Mouse (Mus musculus) limb, embryonic 13.5 days (tissue): ENCODE data around the gene Olfr698. TPM values are rescaled to one million over a fixed set of nuclear protein-coding genes. Genes with fewer than 3 reads are reported as not detected.
"Not testable (repeated sequence)": the region's sequence is repeated elsewhere in the genome, so short reads cannot be mapped to it uniquely, and the experiment has no call there.

Source experiments
- ATAC-seq: fragments of 200-750 bp; cut with Nextera tagmentation; 2 replicates; pipeline ENCODE4 v1.8.0; 2017; ENCODE audit warnings: low read depth, moderate number of reproducible peaks, moderate TSS enrichment; ENCODE audit not compliant: low FRiP score
- H3K27ac ChIP-seq: fragments of 300-500 bp; sonication (generic); 2 replicates; pipeline ENCODE4 v1.5.1; 2015; ENCODE audit warnings: inconsistent platforms, mild to moderate bottlenecking, moderate library complexity
- H3K27me3 ChIP-seq: fragments of 300-500 bp; sonication (generic); 2 replicates; pipeline ENCODE4 v1.6.1; 2015; ENCODE audit warnings: mild to moderate bottlenecking, inconsistent platforms
- H3K36me3 ChIP-seq: fragments of 300-500 bp; sonication (generic); 2 replicates; pipeline ENCODE4 v1.6.1; 2015; ENCODE audit warnings: inconsistent platforms, mild to moderate bottlenecking, moderate library complexity
- H3K4me1 ChIP-seq: fragments of 300-500 bp; sonication (generic); 2 replicates; pipeline ENCODE4 v1.6.1; 2015; ENCODE audit warnings: inconsistent platforms
- H3K4me2 ChIP-seq: fragments of 300-500 bp; sonication (generic); replicated peaks from 2 replicates; pipeline ENCODE4 v1.6.1; 2015; ENCODE audit warnings: inconsistent platforms, mild to moderate bottlenecking, moderate library complexity
- H3K4me3 ChIP-seq: fragments of 300-500 bp; sonication (generic); 2 replicates; pipeline ENCODE4 v1.5.1; 2015; ENCODE audit warnings: moderate library complexity, mild to moderate bottlenecking, inconsistent platforms
- H3K9ac ChIP-seq: fragments of 300-500 bp; sonication (generic); 2 replicates; pipeline ENCODE4 v1.6.1; 2015; ENCODE audit warnings: mild to moderate bottlenecking, inconsistent platforms
- H3K9me3 ChIP-seq: fragments of 300-500 bp; sonication (generic); 2 replicates; pipeline ENCODE4 v1.6.1; 2016; ENCODE audit warnings: inconsistent platforms
- WGBS: fragments of 180-500 bp; shearing (Covaris S2); methylation state at CpG from one replicate; pipeline ENCODE4 v1.1.7; 2015; 5-methylcytosine and 5-hydroxymethylcytosine counted together
- polyA plus RNA-seq: library from polyadenylated mRNA; unstranded; fragments of >200 nt; fragmentation: Nextera tagmentation; extraction: Ambion mirVana; gene quantifications from 2 replicates; pipeline ENCODE4 v1.2.1, GENCODE M21; 2015

Gene Olfr698
- not detected in 2 replicates for polyA plus RNA-seq

DNA sequence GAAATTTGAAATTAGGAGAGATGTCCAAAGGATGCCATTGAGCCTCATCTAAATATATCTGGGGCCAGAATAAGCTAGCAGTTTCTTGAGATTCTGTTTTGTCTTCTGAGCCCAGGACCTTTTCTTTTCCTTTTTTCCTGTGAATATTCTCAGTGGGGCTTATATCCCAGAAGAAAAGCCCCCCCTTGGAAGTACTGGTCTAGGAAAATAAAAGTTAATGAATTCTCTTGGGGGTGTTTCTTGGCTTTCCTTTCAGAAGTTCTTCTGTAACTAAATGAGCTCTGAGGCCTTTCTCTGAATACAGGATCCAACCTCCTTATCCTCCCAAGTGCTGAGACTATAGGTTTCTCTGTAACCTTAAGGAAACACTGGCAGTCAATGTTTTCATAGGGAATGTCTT lies at the start of gene Olfr698:
Gene Olfr698 (minus strand): TSS at position 101 of the 400 bp plus-strand sequence.
- Histone ChIP-seq H3K9ac (no peak within 1 kb of the TSS), H3K4me2 (no peak within 1 kb of the TSS), H3K27ac (no peak within 1 kb of the TSS), H3K27me3 (no peaks in the 10 kb centered on the region), H3K36me3 (no peaks in the 10 kb centered on the region), H3K4me1 (no peaks in the 10 kb centered on the region), H3K9me3 (no peaks in the 10 kb centered on the region), H3K4me3 (no peak within 1 kb of the TSS)
- ATAC-seq = no peak

DNA sequence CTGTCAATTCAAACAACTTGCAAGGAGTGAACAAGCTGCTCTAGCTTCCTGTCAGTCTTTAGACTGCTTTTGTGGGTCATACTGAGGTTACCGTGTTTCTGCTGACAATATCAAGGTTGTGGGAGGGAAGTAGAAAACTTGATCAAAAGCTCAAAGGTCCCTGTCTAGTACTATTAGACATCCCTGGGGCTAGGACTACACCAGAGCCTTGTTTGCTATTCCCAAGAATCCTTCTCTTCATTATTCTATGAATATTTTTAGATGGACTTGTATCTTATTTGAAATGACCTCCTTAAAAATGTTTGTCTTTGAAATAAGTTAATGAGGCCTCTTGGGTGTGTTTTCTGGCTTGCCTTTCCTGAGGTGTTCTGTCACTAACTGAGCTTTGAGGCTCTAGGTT lies 37.9 kb upstream of the Olfr698 start, which contains the start of gene Olfr699:
Gene Olfr699 (minus strand): TSS at position 101 of the 400 bp plus-strand sequence.
- Histone ChIP-seq H3K36me3 (no peaks in the 10 kb centered on the region), H3K4me1 (no peaks in the 10 kb centered on the region), H3K27me3 (no peaks in the 10 kb centered on the region), H3K9me3 (no peaks in the 10 kb centered on the region), H3K4me2 (no peak within 1 kb of the TSS), H3K4me3 (no peak within 1 kb of the TSS), H3K27ac (no peak within 1 kb of the TSS), H3K9ac (no peak within 1 kb of the TSS)
- 75% methylated on average over 1 of the region's 1 CpGs for WGBS
- ATAC-seq = no peak

DNA sequence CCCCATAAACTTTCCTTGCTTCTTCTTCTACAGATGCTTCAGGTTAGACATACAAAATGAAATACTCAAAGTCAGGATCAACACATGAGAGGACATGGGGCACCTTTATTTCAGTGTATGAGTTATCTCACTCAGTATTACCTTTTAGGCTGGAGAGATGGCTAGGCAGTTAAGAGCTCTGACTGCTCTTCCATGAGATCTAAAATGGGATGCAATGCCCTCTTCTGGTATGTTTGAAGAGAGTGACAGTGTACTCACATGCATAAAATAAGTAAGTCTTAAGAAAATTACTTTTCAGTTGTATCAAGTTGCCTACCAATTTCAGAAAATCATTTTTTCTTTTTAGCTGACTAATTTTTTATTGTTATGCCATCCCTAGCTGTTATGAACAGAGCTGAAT lies 33.1 kb upstream of the Olfr698 start:
- no peaks in the 10 kb centered on the region for H3K27me3 ChIP-seq
- no peak overlapping the region for H3K9ac ChIP-seq
- no peak overlapping the region for H3K27ac ChIP-seq
- no peak overlapping the region for H3K4me2 ChIP-seq
- H3K36me3 ChIP-seq = no peaks in the 10 kb centered on the region
- H3K4me3 ChIP-seq = no peak overlapping the region
- ATAC-seq = no peak
- no peaks in the 10 kb centered on the region for H3K4me1 ChIP-seq
- no peaks in the 10 kb centered on the region for H3K9me3 ChIP-seq

DNA sequence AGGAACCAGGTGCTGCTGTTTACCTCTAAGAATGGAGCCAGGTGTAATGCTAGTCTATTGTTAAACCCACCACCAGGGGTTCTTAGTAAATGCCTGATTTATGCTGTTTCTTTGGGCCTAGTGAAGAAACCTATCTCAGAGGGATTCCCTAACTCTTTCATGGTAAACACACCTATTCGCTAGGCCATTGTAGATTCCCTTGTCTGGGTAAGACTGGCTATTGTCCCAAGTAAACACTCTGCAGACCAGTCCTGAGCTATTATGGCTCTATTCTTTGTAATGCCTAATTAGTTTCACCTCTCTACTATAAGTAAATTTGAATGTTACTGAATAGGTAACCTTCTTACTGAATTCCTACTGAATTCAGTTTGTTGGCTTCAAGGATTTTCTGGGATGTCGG lies 5.8 kb upstream of the Olfr698 start:
- not testable (repeated sequence) for H3K27me3 ChIP-seq, H3K9ac ChIP-seq, H3K9me3 ChIP-seq, ATAC-seq, H3K4me2 ChIP-seq, H3K27ac ChIP-seq, H3K36me3 ChIP-seq, H3K4me3 ChIP-seq, H3K4me1 ChIP-seq
- 87% methylated on average over 2 of the region's 2 CpGs for WGBS

DNA sequence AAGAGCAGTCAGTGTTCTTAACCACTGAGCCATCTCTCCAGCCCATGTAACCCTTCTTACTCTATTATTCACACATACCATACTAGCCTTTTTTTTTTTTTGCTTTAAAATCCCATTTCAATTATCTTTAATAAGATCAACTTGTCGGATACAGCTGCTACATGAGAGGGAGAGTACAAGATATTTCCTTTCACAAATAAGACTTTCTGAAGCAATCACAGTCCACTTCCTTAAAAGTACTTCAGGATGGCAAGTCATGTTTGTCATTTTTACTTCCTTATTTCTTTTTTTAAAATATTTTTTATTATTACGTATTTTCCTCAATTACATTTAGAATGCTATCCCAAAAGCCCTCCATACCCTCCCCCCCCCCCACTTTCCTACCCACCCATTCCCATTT lies 3.6 kb upstream of the Olfr698 start:
- Histone ChIP-seq H3K9ac (no peak overlapping the region), H3K27me3 (no peaks in the 10 kb centered on the region), H3K36me3 (no peaks in the 10 kb centered on the region), H3K4me1 (no peaks in the 10 kb centered on the region), H3K4me2 (no peak overlapping the region), H3K27ac (no peak overlapping the region), H3K9me3 (peaks cover 4% of the 10 kb centered on the region; the same call in 1 of the 2 replicates), H3K4me3 (no peak overlapping the region)
- WGBS = 90% methylated on average over 2 of the region's 2 CpGs
- ATAC-seq = no peak

DNA sequence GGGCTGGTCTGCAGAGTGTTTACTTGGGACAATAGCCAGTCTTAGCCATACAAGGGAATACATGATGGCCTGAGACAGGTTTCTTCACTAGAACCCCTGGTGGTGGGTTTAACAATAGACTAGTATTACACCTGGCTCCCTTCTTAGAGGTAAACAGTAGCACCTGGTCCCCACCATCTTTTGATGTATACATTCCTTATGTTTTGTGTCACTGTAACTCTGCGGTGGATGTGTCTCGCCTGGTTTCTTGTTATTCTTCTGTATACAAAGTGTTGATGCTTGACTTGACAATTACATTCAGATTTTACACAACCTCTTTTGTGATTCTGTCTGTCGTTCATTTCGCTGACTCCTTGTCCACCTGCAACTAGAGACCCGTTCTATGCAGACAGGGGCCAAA lies 9.4 kb downstream of the Olfr698 start:
- Histone ChIP-seq H3K9ac (no peak overlapping the region), H3K4me3 (no peak overlapping the region), H3K36me3 (no peaks in the 10 kb centered on the region), H3K27me3 (no peaks in the 10 kb centered on the region), H3K9me3 (no peaks in the 10 kb centered on the region), H3K4me2 (no peak overlapping the region), H3K27ac (no peak overlapping the region), H3K4me1 (no peaks in the 10 kb centered on the region)
- 85% methylated on average over 5 of the region's 5 CpGs for WGBS
- ATAC-seq = no peak

DNA sequence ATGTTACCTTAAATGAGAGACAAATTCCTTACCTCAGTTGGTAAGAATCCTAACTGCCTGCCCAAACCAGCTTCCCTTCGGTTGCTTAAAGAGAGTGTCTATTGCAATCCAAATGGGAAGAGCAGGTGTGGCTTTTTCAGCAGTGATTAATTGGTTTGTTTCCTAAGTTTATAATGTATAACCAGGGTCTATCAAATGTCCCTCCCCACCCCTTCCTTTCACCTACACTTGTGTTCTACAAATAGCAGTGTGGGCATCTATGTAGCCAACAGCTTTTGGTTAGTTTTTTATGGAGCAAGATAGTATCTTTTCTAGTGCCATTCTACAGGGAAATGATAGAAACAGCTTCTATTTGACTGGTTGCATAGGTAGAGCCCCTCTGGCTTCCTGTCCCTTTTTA lies 12.9 kb downstream of the Olfr698 start, which contains the start of gene Olfr697:
Gene Olfr697 (minus strand): TSS at position 101 of the 400 bp plus-strand sequence.
- Histone ChIP-seq H3K9ac (no peak within 1 kb of the TSS), H3K4me2 (no peak within 1 kb of the TSS), H3K27ac (no peak within 1 kb of the TSS), H3K4me1 (no peaks in the 10 kb centered on the region), H3K4me3 (no peak within 1 kb of the TSS), H3K27me3 (no peaks in the 10 kb centered on the region), H3K36me3 (no peaks in the 10 kb centered on the region), H3K9me3 (no peaks in the 10 kb centered on the region)
- WGBS = 73% methylated on average over 1 of the region's 1 CpGs
- no peak for ATAC-seq

DNA sequence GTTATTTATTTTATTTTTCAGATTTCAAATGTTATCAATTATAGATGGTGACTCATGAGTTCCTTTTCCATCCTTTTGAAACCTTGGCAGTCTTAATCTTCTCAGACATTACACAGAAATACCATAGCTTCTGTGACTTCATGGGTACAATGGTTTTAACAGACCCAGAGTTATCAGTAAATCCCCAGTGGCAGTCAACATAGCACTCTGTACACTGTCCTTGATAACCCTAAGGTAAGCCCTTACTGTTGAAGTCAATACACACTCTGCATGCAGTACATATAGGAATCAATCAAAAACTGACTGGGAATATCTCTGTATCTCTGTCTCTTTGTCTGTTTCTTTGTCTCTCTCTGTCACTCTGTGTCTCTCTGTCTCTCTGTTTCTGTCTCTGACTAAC lies 18.2 kb downstream of the Olfr698 start:
- Histone ChIP-seq H3K4me1 (no peaks in the 10 kb centered on the region), H3K4me2 (no peak overlapping the region), H3K4me3 (no peak overlapping the region), H3K9me3 (no peaks in the 10 kb centered on the region; the same call in 1 of the 2 replicates), H3K27me3 (no peaks in the 10 kb centered on the region), H3K9ac (no peak overlapping the region), H3K27ac (no peak overlapping the region), H3K36me3 (no peaks in the 10 kb centered on the region)
- no peak for ATAC-seq

DNA sequence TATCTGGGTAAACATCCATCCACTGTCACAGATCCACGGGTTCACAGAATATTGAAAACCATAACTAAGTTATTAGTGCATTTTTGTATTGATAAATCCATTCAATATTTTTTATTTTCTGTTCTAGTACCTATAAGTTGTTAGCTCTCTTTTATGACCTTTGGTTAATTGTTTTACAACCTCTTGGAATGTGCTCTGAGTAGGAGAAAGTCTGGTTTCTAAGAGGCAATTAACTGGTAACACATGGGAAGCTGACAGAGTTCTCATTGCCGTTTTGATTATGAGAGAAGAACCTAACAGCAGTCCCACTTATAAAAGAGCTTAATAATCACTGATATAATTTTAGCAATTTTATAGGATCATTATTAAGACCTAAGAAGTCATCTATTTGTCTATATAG lies 21.5 kb downstream of the Olfr698 start:
- ATAC-seq = no peak

DNA sequence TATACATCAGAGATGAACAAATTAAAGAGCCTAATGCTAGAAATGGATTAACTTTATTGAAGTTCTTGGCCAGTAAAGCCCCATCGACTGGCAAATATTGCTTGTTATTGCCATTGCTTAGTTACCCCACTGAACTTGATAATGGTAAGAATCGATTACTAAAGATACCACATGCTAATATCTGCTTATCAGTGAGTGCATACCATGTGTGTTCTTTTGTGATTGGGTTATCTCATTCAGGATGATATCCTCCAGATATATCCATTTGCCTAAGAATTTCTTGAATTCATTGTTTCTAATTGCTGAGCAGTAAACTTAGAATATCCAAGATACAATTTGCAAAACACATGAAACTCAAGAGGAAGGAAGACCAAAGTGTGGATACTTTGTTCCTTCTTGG lies 29.5 kb downstream of the Olfr698 start:
- H3K9me3 ChIP-seq, H3K36me3 ChIP-seq, H3K4me1 ChIP-seq, H3K27ac ChIP-seq, H3K9ac ChIP-seq, H3K4me3 ChIP-seq, H3K4me2 ChIP-seq, ATAC-seq, H3K27me3 ChIP-seq: not testable (repeated sequence)
- 89% methylated on average over 2 of the region's 2 CpGs for WGBS

More for the DNA sequence above, 21.5 kb downstream of the Olfr698 start:
- WGBS = 27% methylated on average over 2 of the region's 2 CpGs
- no peak overlapping the region for H3K4me2 ChIP-seq
- no peaks in the 10 kb centered on the region; the same call in 1 of the 2 replicates for H3K9me3 ChIP-seq
- H3K27me3 ChIP-seq = no peaks in the 10 kb centered on the region
- no peak overlapping the region for H3K4me3 ChIP-seq
- no peak overlapping the region for H3K27ac ChIP-seq
- H3K36me3 ChIP-seq = no peaks in the 10 kb centered on the region
- no peaks in the 10 kb centered on the region for H3K4me1 ChIP-seq
- H3K9ac ChIP-seq = no peak overlapping the region

DNA sequence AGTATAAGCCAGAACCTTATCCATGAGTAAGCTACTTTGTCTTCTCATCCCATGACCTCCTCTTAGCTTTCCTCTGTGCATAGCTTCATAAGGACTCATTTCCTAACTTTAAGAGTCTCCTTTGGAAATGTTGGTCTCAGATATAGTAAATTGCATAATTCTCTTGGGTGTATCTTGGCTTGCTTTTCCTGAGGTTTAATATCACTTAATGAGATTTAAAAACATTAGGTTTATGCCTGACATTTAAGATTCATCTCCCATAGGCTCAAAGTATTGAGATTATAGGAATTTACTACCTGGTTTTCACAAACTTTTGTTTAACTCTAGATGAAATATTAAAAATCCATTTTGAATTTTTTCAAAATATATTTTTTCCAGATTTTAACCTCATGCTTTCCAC lies 38.9 kb downstream of the Olfr698 start, which contains the start of gene Olfr695:
Gene Olfr695 (minus strand): TSS at position 101 of the 400 bp plus-strand sequence.
- Histone ChIP-seq H3K9ac (no peak within 1 kb of the TSS), H3K4me3 (no peak within 1 kb of the TSS), H3K4me2 (no peak within 1 kb of the TSS), H3K9me3 (no peaks in the 10 kb centered on the region), H3K4me1 (no peaks in the 10 kb centered on the region), H3K36me3 (no peaks in the 10 kb centered on the region), H3K27ac (no peak within 1 kb of the TSS), H3K27me3 (no peaks in the 10 kb centered on the region)
- no peak for ATAC-seq

DNA sequence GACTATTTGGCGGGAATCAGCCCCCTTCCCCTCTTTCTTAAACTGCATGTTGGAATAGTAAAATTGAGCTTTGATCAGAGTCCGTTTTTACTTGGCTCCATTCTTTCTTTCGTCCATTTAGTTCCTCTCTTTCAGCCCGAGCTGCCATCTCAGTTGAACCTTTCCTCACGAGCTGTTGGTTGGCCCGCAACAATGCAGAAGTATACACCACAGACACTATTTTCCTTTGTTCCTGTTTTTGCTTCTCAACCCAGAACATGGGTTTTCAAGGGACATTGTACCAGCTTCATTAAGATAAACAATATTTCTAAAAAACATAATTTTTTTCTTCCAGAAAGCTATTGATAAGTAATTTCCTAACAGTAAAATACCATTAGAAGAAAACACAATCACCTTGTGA lies 43.7 kb downstream of the Olfr698 start:
- WGBS = 88% methylated on average over 6 of the region's 6 CpGs
- no peak overlapping the region for H3K4me2 ChIP-seq
- H3K9me3 ChIP-seq = no peaks in the 10 kb centered on the region
- no peaks in the 10 kb centered on the region for H3K36me3 ChIP-seq
- no peaks in the 10 kb centered on the region for H3K4me1 ChIP-seq
- H3K9ac ChIP-seq = no peak overlapping the region
- ATAC-seq = no peak
- no peak overlapping the region for H3K4me3 ChIP-seq
- no peak overlapping the region for H3K27ac ChIP-seq
- H3K27me3 ChIP-seq = no peaks in the 10 kb centered on the region

DNA sequence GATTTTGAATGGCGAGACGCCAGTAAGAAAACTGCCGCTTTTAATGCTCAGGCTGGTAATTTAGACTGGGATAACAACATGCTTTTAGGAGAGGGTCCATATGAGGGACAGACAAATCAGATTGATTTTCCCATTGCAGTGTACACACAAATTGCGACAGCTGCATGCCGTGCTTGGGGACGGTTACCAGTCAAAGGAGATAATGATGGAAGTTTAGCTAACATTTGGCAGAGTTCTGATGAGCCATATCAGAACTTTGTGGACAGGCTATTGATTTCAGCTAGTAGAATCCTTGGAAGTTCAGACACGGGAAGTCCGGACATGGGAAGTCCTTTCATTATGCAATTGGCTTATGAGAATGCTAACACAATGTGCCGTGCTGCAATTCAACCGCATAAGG lies 47.5 kb downstream of the Olfr698 start:
- not testable (repeated sequence) for H3K4me3 ChIP-seq, ATAC-seq, H3K9me3 ChIP-seq, H3K4me1 ChIP-seq, H3K36me3 ChIP-seq, H3K27ac ChIP-seq, H3K4me2 ChIP-seq, H3K9ac ChIP-seq, H3K27me3 ChIP-seq
- 86% methylated on average over 10 of the region's 10 CpGs for WGBS
